8 mouse cellular contexts compared by ENCODE assay signal in the genomic region with DNA sequence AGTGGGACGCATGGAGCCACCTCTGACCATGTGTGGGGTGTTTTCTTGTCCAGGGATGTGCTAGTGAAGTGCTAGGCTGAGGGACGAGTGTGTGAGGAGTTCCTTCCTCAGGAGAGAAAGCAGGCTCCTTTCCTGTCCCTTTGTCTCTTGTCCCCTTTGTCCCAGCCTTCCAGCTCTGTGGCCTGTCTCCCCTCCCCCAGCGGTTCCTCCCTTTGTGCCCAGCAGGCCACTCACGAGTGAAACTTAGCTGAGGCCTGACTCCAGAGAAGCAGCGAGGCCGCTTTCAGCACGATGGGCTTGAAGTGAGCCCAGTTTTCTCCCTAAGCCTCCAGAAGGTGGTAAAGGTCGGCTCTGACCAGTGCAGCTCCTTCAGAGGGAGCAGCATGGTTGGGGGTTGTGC. TPM values are rescaled to one million over a fixed set of nuclear protein-coding genes. Genes with fewer than 3 reads are reported as not detected.
DNase-seq lines count a peak whose midpoint lies in the region; ATAC-seq and TF ChIP-seq lines count a peak whose summit lies in the region.

No protein-coding gene starts in this region.

- no peak overlapping the region for H3K4me2 ChIP-seq in lung, embryonic 15.5 days
- no peak overlapping the region for H3K4me2 ChIP-seq in liver, embryonic 15.5 days
- H3K4me2 ChIP-seq in stomach, postnatal 0 days (replicated peaks; ENCODE audit: low read depth) = no peak overlapping the region

- H3K27me3 ChIP-seq in lung, embryonic 15.5 days = no peaks in the 10 kb centered on the region
- no peaks in the 10 kb centered on the region for H3K27me3 ChIP-seq in liver, embryonic 15.5 days
- H3K27me3 ChIP-seq in stomach, postnatal 0 days (ENCODE audit: control insufficient read depth, insufficient read depth, low read length) = no peaks in the 10 kb centered on the region

- no peaks in the 10 kb centered on the region for H3K9me3 ChIP-seq in lung, embryonic 15.5 days
- no peaks in the 10 kb centered on the region for H3K9me3 ChIP-seq in liver, embryonic 15.5 days (replicated peaks)
- no peaks in the 10 kb centered on the region for H3K9me3 ChIP-seq in stomach, postnatal 0 days (ENCODE audit: control insufficient read depth, low read length)

- H3K27ac ChIP-seq in lung, embryonic 15.5 days = peak overlapping the region; percentile 51; the same call in 1 of the 2 replicates
- peak overlapping the region; percentile 35; the same call in 1 of the 2 replicates for H3K27ac ChIP-seq in liver, embryonic 15.5 days (replicated peaks)
- peak overlapping the region; percentile 14; the same call in 1 of the 2 replicates for H3K27ac ChIP-seq in stomach, postnatal 0 days (replicated peaks)

- no peak for ATAC-seq in lung, embryonic 15.5 days (ENCODE audit: borderline replicate concordance, extremely low read depth, low FRiP score, low TSS enrichment)
- no peak for ATAC-seq in liver, embryonic 15.5 days (ENCODE audit: insufficient read depth)
- ATAC-seq in stomach, postnatal 0 days (ENCODE audit: low FRiP score, low TSS enrichment) = no peak
- no peak for ATAC-seq in erythroblast, adult 5-6 weeks (replicated peaks; ENCODE audit: low FRiP score, poor library complexity, severe bottlenecking)

- H3K36me3 ChIP-seq in lung, embryonic 15.5 days = peaks cover 5% of the 10 kb centered on the region; the same call in 1 of the 2 replicates
- peaks cover 56% of the 10 kb centered on the region for H3K36me3 ChIP-seq in liver, embryonic 15.5 days (replicated peaks)
- peaks cover 3% of the 10 kb centered on the region; the same call in 1 of the 2 replicates for H3K36me3 ChIP-seq in stomach, postnatal 0 days (ENCODE audit: control insufficient read depth, insufficient read depth, low read length)

- H3K4me1 ChIP-seq in lung, embryonic 15.5 days = peaks cover 80% of the 10 kb centered on the region
- H3K4me1 ChIP-seq in liver, embryonic 15.5 days (replicated peaks) = peaks cover 97% of the 10 kb centered on the region
- H3K4me1 ChIP-seq in stomach, postnatal 0 days (replicated peaks; ENCODE audit: control insufficient read depth, insufficient read depth) = peaks cover 2% of the 10 kb centered on the region; the same call in 1 of the 2 replicates

- no peak overlapping the region for H3K9ac ChIP-seq in lung, embryonic 15.5 days
- H3K9ac ChIP-seq in liver, embryonic 15.5 days = no peak overlapping the region
- no peak overlapping the region for H3K9ac ChIP-seq in stomach, postnatal 0 days (ENCODE audit: low read length)

- no peak for TF ChIP-seq EP300 in stomach, postnatal 0 days (optimal IDR thresholded peaks at IDR 0.05)

- TF ChIP-seq CTCF in stomach, postnatal 0 days (IDR thresholded peaks at IDR 0.05; ENCODE audit: low read depth) = no peak

- DNase-seq in lung, adult 18-20 months = no peak
- peak; percentile 17 for DNase-seq in forelimb bud, embryonic 11.5 days (ENCODE audit: low read depth, low spot score)
- DNase-seq in stomach, postnatal 0 days (ENCODE audit: low spot score) = no peak
- DNase-seq in urinary bladder, postnatal 25 days (ENCODE audit: low spot score) = no peak
- DNase-seq in right cerebral cortex, postnatal 36 days (ENCODE audit: low spot score in 2 of 2) = no peak

- 33% methylated on average over 8 of the region's 8 CpGs for WGBS in lung, embryonic 15.5 days
- 59% methylated on average over 8 of the region's 8 CpGs for WGBS in liver, embryonic 15.5 days (ENCODE audit: insufficient replicate concordance)
- 46% methylated on average over 7 of the region's 8 CpGs for WGBS in stomach, postnatal 0 days

- H3K4me3 ChIP-seq in lung, embryonic 15.5 days = no peak overlapping the region
- no peak overlapping the region for H3K4me3 ChIP-seq in liver, embryonic 15.5 days (replicated peaks)
- no peak overlapping the region for H3K4me3 ChIP-seq in stomach, postnatal 0 days (ENCODE audit: low read depth, low read length)

RNA-seq across cellular contexts. Expression of a gene that starts 26.2 kb away (rescaled TPM):
- 90.3 and 90.4 TPM in 2 replicates for polyA plus RNA-seq in lung, embryonic 15.5 days (2015; fragmentation: Nextera tagmentation; extraction: Ambion mirVana)
- 45.7 and 50.5 TPM in 2 replicates for polyA plus RNA-seq in liver, embryonic 15.5 days (2015; fragmentation: Nextera tagmentation; extraction: Ambion mirVana)
- polyA plus RNA-seq in stomach, postnatal 0 days (2015; fragmentation: Nextera tagmentation; extraction: Ambion mirVana) = 39.3 and 50.0 TPM in 2 replicates
- 55.9 and 73.4 TPM in 2 replicates for total RNA-seq in erythroblast, adult 5-6 weeks (2015; ENCODE audit: low replicate concordance)
- 49.8 and 56.6 TPM in 2 replicates for total RNA-seq in erythroblast, adult 5-6 weeks (2017; ENCODE audit: low replicate concordance)
